Mouse (Mus musculus) left cerebral cortex, postnatal 10 days (tissue): ENCODE results near the gene Galp. TPM values are rescaled to one million over a fixed set of nuclear protein-coding genes. Genes with fewer than 3 reads are reported as not detected.

Experiments
- DNase-seq, 2 experiments: peaks; one replicate each; pipeline ENCODE4 v3.0.0; 2021 to 2022; ENCODE audit warnings: low spot score in 2 of 2, mixed read lengths in 1 of 2; ENCODE audit errors: extremely low spot score in 1 of 2
- intact Hi-C: fragments of 180-260 bp; cut with DNase I; formaldehyde crosslinking; loops from one replicate; pipeline ENCODE4 v1.15.1; 2025
- total RNA-seq, 2 experiments: library from RNA; stranded (reverse); gene quantifications; 2 replicates each; pipeline ENCODE4 v1.2.3; 2021

The Galp gene
- total RNA-seq = not detected

DNA sequence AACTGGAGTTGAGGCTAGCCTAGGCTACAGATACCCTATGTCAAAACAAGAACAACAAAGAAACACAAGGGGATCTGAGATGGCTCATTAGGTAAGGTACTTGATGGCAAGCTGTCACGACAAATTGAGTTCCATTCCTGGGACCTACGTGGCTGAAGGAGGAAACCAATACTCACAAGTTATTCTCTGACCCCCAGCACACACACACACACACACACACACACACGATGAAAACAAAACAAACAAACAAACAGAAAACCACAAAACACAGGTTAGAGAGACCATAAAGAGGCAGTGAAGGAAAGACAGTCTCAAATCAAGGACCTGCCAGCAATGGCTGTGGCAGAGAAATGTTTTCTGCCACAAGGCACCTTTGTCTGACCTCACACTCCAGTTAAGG lies at the start of gene Galp:
TSS of gene Galp (plus strand) at position 301 of the 400 bp plus-strand sequence.
- intact Hi-C loops = no loop called here

DNA sequence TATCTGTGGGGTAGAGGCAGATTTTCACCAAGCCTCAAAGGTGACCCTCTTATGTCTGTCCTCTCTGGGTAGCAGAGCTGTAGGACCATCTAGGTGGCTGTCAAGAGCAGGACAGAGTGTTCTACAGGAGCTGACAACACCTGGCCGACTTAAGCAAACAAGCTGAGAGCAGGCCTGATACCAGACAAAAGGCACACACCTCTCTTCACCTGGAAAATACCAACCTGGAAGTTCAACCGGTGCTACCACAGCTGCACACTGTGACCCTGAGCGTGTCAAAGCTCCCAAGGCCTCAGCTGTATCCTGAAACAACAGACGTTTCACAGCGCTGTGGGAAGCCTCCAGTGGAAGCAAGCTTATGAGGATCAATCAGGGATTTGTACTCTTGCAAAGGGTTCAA lies 49.2 kb upstream of the Galp start:
- intact Hi-C loops = no loop called here

More for the DNA sequence above, at the start of gene Galp:
- no peak for DNase-seq

DNA sequence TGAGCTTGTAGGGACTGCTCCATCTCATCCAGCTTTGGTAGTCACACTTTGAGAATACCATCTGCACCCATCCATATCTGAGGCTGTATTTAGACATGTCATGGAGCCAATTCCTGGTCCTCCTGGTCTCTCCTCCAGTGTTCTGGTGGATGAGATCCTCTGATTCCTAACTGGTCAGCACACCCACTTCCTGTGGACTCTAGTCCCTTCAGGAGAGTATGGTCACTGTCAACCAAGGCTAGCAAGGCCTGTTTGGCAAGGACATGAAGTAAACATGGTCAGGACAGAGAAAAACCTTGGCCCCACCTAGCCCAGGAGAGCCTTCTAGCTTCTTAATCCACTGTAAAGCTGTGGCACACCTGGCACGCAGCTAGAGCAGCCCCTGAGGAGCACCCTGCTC lies 45.6 kb upstream of the Galp start:
- intact Hi-C loops = no loop called here
- no peak for DNase-seq

More for the DNA sequence above, 49.2 kb upstream of the Galp start:
- DNase-seq = no peak

DNA sequence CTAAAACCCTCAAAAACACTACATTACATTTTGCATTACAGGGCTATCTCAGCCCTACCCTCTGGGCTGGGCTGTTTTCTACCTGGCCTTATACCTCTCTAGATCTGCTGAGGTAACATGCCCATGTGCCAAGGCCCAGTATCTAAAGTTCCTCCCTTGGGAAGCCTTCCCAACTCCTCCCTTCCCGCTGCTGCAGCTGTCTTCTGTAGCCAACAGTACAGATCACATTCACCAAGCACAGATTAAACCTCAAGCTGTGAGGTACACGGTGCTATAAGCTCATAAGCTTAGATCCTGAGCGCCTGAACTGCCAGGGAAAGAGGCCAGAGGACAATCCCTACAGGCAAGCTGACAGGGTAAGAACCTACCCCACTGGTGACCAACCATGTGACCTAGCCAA lies 44.9 kb upstream of the Galp start:
- intact Hi-C loops = no loop called here
- DNase-seq = no peak

DNA sequence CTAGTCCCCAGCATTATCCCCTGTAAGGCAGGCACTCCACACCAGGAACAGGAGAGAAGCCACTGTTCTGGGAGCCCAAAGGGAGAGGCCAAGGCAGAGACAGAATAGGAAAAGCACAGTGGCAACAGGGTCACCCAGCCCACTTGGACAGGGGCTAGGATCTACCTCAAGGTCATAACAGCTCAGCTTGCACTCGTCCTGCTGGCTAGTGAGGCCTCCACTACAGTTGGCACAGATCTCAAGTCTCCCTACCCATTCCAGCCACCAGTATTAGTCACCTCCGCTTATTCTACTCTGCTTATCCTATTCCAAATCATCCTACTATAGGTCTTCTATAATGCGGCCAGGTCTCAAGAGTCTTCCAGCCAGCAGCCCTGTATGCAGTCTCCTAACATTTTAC lies 43.8 kb upstream of the Galp start:
- no peak for DNase-seq
- intact Hi-C loops = no loop called here

DNA sequence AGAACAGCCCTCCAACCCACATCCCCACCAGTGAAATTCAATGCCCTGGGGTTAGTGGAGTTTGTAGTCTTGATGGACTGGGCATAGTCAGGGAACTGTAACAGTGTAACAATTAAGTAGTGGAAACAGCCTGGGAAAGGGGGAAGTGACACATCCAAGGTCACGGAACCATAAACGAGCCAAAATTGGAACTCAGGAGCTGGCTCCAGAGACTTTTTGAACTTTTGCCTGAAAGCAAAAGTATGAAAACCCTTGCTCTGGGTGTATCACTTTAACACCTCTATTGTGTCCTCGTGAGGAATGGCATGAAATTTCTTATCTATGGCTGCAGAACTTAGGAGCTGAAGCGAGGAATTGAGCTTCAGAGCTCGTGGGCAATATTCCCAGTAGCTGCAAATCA lies 42.7 kb upstream of the Galp start:
- no peak for DNase-seq
- intact Hi-C loops = no loop called here

DNA sequence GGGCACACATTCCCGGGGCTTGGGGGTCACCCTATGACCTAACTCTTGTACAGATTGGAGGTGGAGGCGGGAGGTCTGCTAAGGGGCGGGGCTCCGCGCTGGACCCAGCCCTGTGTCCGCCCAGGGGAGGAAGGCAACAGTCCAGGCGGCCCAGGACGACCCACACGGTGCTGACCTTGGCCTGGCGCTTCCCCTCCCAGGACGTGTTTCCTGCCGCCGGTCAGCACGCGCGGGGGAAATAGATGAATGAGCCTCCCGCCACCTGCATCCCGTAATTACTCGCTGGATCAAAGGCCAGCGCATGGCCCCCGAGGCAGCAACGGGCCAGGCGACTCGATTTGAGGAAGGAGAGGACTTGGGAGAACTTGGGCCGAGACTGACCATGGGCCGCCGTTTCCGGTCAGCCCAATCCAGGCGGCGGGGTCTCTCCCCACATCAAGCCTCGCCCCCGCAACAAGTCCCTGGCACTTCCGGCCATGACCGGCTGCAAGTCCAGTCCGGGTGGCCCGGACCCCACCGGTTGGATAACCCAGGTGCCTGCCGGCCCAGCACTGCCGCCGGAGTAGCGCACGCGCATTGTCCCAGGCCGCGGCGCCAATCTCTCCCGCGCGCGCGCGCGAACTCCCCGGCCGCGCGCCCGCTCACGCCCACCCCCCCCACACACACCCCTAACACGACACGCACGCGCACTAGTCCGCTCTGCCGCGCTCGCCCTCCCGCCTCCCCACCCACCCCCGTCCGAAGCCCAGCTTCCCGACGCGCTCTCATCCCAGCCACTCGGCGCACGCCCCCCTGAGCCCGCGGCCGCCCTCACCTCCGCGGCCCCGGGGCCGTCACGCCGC lies 41.6 kb upstream of the Galp start:
- peak; percentile 70 to 91 for DNase-seq
- intact Hi-C loops = no loop called here

DNA sequence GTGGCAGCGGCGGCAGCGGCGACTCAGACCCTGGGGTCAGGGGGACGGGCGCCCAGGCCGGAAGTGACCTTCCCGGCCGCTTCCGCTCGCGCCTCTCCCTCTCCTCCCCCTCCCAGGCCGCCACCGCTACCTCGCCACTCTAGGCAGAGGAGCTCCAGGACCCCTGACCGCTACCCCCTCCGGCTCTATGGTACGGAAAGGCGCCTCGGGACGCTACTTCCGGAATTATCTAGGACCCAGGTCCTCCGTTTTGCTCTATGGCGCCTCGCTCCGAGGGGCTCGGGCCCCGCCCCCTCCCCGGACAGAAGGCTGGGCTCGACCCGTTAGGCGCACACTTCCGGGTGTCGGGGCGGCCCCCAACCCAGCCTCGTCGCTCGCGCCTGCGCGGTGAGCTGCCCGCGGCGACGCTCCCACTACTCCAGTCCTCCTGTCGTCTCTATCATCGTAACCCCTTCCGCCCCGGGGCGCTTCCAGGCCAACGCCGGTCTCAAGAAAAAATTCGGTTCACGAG lies 40.9 kb upstream of the Galp start, which contains the start of gene Zfp787:
TSS of gene Zfp787 (minus strand) at position 97 of the 511 bp plus-strand sequence.
- intact Hi-C loops = no loop called here
- peak; percentile 97 to 99 for DNase-seq

DNA sequence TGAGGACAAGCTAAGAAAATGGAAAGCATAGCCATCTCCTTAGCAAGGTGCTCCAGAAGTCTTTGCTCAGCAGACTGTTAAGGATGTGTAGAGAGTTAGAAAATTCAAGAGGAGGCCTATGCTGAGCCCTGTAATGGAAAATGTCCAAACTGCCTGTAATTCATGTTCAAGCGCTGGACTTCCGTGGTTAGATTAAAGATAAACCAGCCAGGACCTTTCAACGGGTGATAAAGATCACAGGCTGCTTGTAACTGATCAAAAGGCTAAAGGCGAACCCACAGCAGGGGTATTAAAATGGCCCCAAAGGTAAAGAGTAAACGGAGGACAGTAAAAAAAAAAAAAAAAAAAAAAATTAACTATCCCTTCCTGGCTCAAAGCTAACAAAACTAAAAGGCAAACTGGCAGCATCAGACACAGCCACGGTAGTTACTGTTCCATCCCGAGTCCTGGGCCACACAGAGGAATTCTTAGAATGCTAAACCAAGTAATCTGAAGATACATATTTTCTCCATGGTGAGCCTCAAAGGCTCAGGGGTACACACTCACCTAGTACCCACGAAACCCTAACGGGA lies 39.9 kb upstream of the Galp start:
- no peak for DNase-seq
- intact Hi-C loops = no loop called here

DNA sequence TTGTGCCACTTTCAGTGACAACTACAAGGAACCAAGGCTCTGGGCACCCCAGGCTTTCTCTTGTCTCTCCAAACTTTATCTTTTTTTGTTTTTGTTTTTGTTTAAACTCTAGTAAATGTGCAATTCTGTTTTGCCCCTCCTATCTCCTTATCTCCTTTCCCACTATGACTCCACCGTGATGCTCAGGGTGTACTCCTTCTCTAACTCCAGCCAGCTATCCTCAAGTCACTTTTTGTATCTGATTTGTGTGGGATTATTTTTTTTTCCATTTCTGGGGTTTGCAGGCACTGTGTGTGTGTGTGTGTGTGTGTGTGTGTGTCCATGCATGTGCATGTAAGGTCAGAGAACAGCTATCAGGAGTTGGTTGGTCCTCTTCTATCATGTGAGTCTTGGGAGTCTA lies 39.4 kb upstream of the Galp start:
- intact Hi-C loops = no loop called here
- no peak for DNase-seq

DNA sequence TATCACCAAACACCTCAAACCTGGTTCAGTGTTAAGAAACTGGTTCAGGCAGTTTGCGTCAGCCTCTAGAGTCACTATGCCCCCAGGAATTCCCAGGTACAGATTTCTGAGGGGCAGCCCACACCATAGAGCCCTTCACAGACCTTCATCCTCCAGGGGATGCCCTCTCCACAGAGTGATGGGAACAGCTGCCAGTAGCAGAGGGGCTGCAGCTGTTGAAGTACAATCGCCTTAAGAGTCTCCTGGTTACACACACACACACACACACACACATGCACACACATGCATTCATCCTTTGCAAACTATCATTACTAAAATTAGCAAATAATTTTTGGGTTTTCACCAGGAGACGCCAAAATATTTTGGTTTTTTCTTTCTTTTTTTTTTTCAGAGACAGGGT lies 37.3 kb upstream of the Galp start:
- intact Hi-C loops = no loop called here
- DNase-seq = no peak

DNA sequence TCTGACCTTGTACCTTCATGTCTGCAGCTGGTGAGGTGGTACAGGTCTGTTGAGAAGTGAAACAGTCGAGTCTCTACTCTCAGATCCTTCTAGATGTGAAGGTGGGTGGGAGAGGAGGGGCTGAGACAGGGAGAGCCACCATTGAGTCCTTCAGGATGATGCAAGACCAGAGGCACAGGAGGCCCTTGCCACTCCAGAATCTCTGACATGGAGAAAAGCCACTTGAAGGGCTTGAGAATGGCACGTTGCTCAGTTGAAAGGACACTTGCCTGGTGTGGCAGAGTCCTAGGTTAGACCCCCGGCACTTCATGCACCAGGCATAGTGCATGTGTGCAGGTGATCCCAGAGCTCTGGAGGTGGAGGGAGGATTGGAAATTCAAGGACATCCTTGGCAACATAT lies 35.3 kb upstream of the Galp start:
- intact Hi-C loops = no loop called here

DNA sequence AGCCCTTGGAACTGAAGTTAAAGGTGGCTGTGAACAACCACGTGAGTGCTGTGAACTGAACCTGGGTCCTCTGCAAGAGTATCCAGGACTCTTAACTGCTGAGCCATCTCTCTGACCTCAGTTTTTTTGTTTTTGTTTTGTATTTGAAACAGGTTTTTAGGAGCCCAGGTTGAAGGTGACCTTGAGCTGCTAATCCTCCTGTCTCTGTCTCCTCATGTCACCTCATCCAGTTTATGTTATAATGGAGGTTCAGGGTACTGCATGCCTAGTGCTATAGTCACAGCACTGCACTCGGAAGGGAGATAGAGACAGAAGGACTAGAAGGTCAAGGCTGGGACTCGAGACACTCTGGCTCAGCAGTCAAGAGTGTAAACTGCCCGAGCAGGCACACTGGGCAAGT lies 34.7 kb upstream of the Galp start:
- no peak for DNase-seq
- intact Hi-C loops = no loop called here

More for the DNA sequence above, 35.3 kb upstream of the Galp start:
- DNase-seq = no peak

DNA sequence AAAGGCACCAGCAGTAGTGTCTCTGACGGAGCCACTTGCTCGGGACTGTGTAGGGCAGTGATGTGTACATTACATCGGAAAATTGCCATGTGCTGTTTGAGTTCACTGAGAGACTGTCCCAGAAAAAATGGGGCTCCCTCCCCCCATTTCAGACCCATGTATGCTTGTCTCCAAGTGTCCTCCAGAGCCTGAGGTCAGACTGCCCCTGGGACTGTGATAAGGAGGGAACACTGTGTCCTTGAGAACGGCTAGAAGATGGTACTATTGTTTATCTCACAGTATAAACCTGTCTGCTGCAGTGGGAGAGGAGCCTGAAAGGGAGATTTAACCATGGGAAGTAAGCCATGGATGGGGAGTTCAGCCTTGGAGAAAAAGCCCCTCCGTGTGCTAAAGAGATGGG lies 32.2 kb upstream of the Galp start:
- no peak for DNase-seq
- intact Hi-C loops = no loop called here

DNA sequence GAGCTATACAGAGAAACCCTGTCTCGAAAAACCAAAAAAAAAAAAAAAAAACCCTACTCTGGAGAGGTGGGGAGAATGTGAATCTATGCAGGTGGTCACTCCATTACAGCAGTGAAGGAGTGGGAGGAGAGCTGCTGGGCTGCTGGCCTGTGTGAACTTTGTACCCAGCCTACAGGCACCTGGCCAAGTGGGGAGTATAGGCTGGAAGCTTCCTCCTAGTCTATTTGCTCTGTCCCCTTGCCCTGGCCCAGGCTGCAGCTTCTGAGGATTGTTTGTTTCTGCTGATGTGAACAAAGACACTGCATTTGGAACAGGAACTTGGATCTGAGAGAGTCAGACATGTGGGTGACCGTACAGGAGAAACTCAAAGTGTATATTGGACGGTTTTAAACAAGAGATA lies 27.5 kb upstream of the Galp start:
- intact Hi-C loops = no loop called here
- DNase-seq = peak in 1 of 2 experiments; percentile 86

DNA sequence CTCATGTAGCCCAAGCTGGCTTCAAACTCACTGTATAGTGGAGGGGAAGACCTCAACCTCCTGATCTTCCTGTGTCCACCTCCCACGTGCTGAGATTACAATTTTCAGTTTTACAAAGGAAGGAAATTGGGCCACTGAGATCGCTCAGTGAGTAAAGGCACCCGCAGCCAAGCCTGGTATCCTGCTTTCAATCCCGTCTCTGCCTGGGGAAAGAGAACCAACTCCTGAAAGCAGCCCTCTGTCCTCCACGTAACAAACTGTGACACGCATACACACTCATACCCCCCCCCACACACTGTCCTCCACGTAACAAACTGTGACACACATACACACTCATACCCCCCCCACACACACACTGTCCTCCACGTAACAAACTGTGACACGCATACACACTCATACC lies 26.5 kb upstream of the Galp start:
- DNase-seq = no peak
- intact Hi-C loops = loop anchor here (5.0 to 10.0 kb wide), 2 partner anchors 43 to 1086 kb away; partner anchors contain the start of gene Epn1

DNA sequence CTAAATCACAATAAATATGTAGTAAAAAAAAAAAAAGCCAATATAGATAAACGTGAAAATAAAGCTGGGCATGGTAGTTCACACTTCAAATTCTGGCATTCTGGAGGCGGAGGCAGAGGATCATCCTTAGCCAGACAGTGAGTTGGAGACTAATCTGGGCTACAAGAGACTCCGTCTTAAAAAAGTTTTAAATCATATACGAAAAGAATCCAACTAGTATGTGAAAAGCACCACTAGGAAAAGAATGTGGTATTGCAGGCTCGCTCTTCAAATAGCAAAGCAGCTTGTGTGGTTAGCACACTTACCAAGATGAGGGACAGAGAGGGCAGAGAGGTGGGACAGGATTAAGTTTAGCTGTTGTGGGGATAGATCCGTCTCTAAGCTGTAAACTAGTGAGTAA lies 26.0 kb upstream of the Galp start:
- DNase-seq = no peak
- intact Hi-C loops = loop anchor here (5.0 to 10.0 kb wide), 2 partner anchors 44 to 1086 kb away; partner anchors contain the start of gene Epn1

DNA sequence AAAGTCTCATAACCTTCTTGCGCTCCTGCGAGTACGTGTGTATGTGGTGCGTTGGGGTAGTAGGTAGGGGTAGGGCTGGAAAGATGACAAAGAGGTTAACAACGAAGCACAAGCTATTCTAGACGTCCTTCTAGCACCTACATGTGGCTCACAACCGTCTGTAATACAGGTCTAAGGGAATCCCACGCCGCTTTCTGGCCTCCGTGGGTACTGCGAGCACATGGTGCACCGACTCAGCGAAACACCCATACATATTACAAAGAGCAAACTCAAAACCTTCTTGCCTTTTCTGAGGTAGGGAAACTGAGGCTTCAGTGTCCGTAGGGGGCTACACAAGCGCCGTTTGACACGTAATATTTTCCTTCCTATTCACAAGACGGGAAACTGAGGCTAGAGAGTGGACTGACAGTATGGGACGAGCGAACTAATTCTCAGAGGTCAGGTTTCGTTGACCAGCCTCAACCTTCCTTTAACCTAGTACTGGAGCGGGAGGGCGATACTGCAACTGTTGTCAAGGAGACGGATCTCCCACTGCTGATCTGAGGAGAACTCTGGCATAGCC lies 25.4 kb upstream of the Galp start:
- intact Hi-C loops = loop anchor here (5.0 to 10.0 kb wide), 2 partner anchors 44 to 1087 kb away; partner anchors contain the start of gene Epn1
- peak; percentile 67 to 84 for DNase-seq

DNA sequence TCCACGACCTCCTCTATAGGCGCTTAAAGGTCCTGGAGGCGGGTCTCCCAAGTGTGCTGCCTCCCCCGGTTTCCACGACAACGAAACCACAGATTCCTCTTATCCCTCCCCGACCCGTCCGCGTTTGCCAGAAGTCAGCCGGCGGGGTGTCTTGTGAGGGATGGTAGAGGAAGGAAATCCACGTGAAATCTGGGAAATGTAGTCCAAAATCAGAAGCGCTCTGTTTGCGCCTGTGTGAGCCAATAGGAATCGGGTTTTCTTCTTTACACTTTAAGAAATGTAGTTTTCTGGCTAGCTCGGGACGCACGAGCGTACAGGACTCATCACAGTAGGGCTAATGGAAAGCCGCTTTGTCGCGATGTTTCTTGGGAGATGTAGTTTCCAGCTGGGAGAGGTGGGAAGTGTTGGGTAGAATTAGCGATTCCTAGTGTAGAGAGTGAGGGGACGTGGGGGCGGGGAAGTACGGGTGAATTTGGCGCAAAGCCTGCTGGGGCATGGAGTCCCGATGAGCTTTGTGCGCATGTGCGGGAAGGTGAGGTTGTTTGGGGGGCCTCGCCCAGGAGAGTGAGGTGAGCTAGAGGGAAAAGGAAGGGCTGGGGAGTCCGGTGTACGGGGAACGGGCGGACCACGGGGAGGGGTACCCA lies 24.8 kb upstream of the Galp start, which contains the start of gene Zfp444:
TSS of gene Zfp444 (plus strand) at position 221 of the 644 bp plus-strand sequence.
- peak; percentile 99 for DNase-seq
- intact Hi-C loops = loop anchor here (5.0 to 10.0 kb wide), 2 partner anchors 45 to 1087 kb away; partner anchors contain the start of gene Epn1
